Mouse (Mus musculus) cerebellum, postnatal 10 days (tissue): ENCODE results near the gene Pou3f3.
A peak's percentile ranks its signal among the peaks of the same experiment; 100 is the strongest.

ENCODE experiments used
- DNase-seq, 2 experiments: peaks; one replicate each; pipeline ENCODE4 v3.0.0; 2021; ENCODE audit warnings: mixed read lengths in 2 of 2

The Pou3f3 gene

DNA sequence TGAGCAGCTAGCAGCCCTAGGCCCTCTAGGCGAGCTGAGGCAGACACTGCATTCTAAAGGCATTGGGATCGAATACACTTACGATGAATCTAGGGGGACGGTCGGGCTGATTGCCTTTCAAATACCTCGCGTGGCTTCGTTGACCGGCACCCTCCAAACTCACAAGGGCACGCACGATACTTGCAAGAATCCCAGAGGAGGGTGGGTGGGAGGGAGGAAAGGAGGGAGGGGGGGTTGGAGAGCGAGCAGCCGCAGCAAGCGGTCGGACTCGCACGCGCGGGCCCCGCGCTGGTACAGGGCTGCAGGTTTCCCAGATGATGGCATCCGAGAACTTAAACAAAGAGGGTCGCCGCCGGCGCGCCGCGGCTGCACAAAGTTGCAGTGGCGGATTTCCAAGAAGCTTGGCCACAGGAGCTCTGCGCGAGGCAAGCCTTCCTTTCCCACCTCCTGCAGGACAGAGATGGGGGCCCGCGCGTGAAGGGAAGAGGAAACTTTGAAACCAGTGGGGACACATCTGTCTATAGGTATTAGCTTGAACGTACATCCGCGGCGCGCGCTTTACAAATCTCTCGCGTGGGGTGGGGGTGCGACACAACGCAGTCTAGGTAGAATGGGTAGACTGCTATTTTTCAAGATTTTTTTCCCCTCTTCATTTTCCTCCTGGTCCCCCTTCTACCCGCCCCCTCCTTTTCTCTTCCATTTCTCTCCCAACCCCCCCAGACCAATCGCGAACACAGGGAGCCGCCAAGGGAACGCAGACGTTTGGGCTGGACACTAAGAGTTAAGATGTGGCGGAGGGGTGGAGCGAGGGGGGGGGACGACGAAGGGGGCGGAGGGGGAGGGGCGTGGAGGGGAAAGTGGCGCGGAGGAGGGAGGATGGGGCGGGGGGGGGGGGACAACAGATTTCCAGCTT lies 647 bp upstream of the Pou3f3 start:
- DNase-seq: peak; percentile 80

DNA sequence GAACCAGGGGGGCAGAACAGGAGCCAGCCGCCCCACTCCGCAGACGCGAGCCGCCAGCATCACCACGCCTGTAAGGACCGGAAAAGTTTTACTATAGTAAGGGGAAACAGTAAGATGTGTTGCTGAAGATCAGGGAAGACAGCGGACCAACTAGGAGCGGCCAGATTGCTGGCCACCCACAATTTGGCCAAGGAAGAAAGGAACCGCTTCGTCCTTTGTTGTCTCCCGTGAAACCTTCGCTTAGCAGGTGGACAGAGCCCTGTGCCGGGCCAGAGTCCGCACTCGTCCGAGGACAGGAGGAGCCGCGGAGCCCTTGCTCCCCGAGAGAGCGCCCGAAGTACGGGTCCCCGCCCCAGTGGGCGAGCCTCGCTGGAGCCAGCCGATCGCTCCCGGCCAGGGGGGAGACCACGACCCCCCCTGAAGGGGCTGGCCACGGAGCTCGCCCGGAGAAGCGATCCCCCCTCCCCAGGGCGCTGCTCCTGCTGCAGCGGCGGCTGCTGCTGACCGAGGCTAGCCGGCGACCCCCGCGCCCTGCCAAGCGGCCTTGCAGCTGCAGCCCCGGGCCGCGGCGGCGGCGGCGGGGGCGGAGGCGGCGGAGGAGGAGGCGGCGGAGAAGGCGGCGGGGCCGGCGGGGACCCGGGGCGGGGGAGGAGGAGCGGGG lies 933 bp downstream of the Pou3f3 start:
- peak; percentile 68 to 71 for DNase-seq

DNA sequence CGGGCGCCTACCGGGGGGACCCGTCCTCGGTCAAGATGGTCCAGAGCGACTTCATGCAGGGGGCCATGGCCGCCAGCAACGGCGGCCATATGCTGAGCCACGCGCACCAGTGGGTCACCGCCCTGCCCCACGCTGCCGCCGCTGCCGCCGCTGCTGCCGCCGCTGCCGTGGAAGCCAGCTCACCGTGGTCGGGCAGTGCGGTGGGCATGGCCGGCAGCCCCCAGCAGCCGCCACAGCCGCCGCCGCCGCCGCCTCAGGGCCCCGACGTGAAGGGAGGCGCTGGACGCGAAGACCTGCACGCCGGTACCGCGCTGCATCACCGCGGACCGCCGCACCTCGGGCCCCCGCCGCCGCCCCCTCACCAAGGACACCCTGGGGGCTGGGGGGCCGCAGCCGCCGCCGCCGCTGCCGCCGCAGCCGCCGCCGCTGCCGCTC lies 1.8 kb downstream of the Pou3f3 start:
- DNase-seq: peak in 1 of 2 experiments; percentile 57

DNA sequence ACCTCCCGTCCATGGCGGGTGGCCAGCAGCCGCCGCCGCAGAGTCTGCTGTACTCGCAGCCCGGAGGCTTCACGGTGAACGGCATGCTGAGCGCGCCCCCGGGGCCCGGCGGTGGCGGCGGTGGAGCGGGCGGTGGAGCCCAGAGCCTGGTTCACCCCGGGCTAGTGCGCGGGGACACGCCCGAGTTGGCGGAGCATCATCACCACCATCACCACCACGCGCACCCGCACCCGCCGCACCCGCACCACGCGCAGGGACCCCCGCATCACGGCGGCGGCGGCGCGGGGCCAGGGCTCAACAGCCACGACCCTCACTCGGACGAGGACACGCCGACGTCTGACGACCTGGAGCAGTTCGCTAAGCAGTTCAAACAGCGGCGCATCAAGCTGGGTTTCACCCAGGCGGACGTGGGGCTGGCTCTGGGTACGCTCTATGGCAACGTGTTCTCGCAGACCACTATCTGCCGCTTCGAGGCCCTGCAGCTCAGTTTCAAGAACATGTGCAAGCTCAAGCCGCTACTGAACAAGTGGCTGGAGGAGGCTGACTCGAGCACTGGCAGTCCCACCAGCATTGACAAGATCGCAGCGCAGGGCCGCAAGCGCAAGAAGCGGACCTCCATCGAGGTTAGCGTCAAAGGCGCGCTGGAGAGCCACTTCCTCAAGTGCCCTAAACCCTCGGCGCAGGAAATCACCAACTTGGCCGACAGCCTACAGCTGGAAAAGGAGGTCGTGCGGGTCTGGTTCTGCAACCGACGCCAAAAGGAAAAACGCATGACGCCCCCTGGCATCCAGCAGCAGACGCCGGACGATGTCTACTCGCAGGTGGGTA lies 2.4 kb downstream of the Pou3f3 start:
- DNase-seq: peak; percentile 75 to 77

DNA sequence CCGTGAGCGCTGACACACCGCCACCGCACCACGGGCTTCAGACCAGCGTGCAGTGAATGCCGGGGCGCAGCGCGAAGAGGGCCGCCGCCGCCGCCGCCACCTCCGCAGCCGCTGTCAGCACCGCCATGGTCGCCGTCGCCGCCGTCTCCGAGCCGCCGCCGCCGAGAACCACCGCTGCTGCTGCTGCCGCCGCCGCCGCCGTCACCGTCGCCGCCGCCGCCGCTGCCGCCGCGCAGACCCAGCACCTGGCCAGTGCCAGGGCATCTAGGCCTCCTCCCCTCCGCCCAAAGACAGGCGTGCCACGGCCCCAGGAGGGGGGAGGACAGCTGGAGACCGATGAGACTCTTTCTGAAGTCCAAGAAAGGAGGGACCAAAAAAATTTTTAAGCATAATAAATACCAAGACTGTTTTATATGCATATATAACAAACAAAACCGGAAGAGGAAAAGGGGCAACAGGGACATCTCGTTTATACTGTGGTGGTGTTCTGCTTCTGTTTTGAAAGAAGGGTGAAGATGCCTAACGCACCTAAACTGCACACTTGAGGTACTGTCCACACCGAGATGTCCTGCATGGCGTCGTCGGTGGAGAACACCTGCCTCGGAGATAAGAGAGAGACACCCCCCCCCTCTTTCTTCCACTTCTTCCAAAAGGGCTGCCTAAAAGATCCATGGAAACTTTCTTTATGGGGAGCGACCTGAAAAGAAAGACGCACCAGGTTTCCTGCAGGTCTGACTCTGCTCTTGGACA lies 3.2 kb downstream of the Pou3f3 start:
- DNase-seq: peak; percentile 49 to 62

DNA sequence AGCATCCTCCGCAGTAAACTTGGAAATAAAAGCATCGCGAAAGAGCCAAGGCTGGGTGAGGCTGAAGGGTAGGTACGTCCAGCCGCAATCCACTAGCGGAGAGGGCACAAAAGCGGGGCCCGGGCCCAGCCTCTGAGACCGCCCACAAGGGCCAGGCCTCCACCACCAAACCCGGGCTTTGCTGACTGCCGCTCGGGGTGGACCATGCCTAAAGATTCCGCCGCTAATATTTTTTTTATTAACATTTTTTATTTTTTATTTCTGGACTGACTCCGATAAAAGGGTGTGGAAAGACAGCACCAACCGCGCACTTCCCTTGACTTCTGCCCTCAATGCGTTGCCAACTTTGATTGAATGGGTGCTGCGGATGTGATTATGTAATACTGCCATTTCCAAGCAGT lies 3.9 kb downstream of the Pou3f3 start:
- peak; percentile 63 to 66 for DNase-seq

DNA sequence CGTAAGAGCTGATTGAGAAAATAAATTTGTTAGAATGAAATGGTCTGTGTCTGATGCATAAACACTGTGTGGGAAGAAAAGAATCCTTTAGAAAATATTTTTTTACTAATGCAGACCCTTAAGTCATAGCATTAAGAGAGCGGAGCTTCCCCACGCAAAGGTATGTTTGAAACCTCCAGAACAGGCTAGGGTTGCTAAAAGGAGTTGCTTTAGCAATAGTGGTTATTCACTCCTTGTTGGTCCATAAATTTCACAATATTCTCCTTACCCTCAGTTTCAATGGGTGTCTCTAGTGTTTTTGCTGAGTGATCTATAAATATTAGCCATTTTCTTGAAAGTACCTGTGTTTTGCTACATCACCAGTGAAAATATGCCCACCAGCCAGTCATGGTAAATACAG lies 4.6 kb downstream of the Pou3f3 start:
- peak in 1 of 2 experiments; percentile 23 for DNase-seq

DNA sequence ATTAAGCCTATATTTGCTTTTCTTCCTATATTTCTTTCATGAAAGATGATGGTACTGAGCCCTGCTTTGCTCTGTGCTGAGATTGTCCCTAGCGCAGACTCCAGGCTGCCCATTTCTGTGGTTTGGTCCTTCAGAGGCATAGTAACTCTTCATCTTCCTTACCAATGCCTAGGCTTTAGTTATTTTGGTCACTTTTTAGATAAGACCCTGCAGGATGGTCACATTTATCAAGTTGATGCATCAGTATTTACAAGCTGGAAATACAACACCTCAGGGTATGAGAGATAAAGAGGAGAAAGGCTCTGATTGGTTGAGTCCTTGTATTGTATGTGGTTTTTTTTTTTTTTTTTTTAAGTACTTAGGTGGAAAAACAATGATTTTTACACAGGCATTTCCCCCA lies 5.2 kb downstream of the Pou3f3 start:
- DNase-seq: peak in 1 of 2 experiments; percentile 26

DNA sequence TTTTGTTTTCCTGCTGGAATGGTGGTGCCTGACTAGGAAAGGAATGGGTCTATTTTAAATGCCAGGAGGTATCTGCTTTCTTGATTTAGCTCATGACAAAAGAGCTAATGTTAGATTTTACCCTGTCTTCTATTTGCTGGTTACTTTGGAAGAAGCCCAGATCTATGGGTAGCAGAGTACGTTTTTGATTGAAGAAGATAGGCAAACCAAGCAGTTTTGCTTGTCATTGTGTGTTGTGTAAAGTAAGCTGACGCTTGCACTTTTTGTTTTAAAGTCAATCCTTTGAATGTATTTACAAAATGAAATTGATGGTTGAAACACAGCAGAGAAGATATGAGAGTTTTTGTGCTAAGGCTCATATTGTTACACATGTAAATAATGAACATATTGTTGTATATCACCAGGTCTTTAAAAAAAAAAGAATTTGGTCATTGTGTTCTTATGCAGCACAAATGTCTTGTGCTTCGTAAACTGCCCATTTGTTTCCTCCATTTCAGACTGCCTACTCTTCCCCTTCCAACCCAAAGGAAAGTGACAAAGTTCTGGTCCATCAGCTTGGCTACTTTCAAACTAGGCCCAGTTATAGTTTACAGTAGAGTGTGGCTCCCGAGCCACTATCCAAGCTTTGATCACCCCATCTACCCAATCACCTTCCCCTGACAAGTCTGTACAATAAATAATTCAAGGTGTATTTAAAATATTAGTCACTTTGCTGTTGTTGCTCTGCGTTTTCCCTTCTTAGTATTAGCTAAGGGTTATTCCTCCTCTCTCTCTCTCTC lies 6.5 kb downstream of the Pou3f3 start:
- peak in 1 of 2 experiments; percentile 13 for DNase-seq

DNA sequence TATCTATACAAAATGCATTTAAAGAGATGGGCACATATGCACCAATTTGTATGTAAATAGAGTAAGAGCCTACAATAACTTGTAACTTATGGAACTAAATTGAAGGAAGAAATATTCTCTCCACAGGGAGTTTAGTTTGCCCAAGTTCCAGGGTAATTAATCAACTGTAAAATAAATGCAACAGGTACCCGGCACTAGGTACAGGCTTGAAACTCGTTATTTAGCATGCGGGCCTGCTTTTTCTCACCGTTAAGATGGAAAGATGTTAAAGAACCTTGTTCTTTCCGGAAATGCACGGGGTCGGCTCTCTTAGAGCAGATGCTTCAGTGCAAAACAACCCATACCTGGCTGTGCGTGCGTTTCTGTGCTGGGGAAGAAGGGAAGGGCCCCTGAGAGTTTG lies 7.4 kb downstream of the Pou3f3 start:
- DNase-seq: no peak

DNA sequence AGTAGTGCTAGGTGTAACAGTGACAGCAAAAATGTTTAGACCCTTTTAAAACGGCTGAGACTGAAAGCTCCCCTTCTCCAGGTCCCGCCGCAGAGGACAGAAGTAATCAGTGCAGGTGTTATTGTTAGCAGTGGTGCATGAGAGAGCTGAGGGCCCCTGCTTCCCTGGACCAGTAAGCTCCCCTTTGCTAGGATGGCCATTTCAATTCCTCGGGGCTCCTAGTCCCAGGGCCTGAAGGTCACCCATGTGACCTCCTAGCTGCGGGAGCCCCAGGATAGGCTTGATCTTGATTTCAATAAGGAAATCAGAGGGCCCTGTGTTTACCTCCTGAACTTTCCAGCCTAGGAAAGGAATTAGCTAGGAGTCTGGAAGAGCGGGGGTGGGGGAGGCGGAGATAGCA lies 7.9 kb downstream of the Pou3f3 start:
- DNase-seq: no peak

DNA sequence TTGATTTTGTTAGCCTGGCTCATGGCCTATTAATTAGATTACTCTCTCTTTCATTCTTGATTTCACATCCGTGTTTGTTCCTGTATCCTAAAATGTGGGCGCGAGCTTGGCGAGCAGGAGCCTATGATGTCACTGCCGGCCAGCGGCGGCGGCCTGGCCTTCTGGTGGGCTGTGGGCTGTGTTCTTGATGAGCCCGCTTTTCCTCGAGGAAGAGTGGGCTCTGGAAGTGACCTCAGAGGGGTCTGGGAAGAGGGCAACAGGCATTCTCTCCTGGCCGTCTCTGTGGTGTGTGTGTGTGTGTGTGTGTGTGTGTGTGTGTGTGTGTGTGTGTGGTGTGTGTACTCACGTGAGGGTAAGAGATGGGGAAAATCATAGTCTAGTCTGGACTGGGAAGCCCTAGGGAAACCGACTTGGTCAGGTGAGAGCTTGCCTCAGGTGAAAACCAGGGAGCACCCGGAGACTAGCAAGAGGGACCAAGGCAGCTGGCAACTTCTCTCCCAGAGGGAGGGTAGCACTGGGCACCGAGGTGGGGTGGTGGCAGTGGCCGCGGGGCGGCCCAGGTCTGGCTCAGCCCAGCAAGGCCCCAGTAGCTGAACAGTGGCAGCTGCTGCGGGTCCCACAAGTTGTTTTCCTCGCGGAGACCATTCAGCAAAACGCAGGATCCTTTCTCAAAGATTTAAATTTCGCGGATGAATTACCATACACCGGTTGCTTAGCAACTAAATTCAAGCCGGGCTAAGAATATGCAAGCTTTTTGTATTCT lies 8.5 kb downstream of the Pou3f3 start:
- DNase-seq: peak in 1 of 2 experiments; percentile 68

DNA sequence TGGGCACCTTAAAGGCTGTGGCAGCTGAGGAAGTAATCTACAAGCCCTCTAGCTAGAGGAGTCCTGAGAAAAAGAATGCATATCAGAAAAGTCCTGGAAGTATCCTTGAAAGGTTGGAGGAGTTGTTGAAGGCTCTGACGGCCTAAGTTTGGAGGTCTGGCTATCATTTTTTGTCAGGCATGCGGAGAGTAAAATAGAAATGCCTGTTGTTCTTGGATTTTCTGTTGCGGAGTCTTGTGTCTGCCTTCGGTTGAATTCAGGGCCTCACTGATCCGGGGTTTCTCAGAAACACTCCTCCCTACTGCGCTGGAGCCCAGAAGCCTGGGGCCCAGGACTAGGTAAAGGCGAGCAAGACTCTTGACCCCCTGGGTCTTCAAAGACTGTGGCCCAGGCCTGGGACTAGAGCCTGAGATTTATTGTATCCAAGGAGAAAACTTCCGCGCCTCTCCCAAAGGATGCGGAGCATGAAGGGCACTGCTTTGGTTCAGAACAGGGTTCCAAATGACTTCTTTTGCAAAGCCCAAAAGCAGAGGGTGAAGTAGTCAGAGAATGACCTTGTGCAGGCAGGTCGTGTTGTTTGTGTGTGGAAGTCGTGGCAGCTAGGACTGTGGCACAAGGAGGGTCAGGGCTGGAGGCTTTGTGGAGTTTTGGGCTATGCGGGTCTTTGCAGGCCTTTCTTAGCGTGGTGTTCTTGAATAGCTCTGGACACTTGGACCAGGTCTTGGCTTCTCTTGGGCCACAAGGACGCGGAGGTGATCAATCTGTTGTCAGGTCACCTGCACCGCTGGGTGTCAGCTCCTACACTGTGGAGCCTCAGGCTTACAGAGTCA lies 9.6 kb downstream of the Pou3f3 start:
- no peak for DNase-seq

DNA sequence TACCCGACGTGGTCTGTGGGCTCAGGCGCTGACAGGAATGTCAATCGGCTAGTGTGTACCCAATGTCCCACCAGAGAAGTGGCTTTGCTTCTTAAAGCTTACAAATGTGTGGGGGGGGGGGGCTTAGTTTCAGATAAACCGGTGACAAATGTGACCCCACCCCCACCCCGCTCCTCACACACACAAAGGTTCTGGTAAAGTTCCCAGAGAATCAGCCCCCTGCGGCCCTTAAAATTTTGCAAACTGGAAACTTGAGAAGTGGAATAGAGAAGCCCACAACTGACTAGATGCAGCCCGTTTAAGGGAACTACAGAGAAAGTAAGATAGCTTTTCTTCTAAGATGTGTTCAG lies 10.2 kb downstream of the Pou3f3 start:
- no peak for DNase-seq

DNA sequence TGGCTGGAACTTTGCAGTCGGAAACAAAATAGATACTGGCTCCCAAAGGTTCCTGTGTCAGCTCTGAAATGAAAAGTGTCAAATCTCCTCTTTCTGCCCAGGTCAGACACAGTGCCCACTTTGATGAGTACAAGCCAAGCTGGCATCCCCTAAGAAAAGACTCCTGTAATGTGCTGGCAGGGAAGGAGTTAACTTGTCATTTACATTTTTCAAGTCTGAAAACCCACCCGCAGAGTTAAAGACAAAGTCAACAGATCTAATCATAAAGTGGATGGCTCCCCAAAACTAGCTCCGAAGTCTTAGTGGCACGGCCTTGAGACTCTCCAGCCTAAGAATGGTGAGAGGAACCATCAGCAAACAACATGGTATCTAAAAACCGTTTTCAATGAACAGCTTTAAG lies 11.6 kb downstream of the Pou3f3 start:
- no peak for DNase-seq

DNA sequence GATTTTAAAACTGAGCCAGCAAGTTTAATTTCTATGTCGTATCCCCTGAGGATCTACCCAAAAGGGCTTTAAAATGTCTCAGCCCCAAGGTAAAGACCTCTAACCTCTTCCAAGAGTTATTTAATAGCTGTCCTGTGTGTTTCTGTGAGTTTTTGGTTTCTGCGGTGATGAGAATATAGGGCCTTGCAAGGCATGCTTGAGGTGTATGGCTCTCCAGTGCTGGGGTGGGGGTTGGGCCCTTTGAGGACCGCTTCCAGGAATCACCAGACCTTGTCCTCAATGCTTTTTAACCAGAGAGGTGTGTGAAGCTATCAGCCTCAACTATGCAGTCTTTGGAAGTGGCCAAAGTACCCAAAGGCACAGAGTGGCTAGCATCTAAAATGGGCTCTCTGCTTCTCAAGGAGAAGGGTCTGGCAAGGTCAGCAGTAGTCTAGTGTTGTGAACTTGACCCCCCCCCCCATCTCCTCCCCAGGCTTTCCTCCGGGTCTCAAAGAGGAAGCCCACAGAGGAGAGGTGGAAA lies 12.1 kb downstream of the Pou3f3 start:
- peak; percentile 3 to 4 for DNase-seq

DNA sequence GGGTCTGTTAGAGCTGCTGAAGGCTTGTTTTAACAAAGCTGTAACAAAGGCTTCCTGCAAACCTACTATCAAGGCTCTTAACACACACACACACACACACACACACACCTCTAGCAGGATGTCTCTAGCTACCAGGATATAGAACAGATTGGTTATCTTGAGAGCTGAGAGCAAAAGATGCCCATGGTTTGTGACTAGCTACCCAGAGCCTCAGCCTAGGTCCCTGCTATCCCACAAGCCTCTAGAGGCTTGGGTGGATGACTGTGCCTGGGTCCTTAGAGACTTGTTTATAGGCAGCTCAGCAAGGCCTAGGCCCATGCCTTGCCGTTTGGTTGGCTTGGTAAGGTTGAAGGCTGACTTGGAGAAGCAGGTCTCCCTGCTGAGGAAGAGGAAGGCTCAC lies 13.5 kb downstream of the Pou3f3 start:
- DNase-seq: no peak

DNA sequence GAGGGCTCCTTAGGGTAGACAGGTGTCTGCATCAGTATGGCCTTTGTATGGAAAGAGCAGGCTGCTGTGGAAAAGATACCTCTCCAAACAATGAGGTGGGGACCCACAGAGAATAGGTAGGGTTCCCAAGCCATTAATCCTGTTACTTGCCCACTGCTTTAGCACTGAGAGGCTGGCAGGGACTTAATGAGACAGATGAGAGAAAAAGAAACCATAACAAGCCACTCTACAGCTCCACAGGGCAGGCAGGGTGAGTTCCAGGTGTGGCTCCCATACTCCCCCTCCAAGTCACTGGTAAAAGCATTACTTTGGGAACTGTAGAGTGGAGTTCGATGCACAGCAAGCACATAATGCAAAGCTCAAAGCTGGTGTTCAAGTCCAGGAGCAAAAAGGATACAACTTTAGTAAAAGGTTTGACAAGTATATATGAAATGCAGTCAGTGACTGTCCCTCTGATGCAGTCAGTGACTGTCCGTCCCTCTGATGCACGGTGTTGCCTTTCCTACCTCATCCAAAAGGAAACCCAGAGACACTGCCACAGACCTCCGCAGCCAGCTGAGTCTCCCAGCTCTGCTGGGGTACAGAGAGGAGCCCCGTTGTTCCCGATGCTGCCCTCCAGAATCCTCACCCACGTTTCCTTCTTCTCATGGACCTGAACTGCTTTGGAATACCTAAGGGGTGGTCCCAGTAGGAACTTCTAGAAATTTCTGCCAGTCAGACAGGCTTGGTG lies 14.0 kb downstream of the Pou3f3 start:
- no peak for DNase-seq

DNA sequence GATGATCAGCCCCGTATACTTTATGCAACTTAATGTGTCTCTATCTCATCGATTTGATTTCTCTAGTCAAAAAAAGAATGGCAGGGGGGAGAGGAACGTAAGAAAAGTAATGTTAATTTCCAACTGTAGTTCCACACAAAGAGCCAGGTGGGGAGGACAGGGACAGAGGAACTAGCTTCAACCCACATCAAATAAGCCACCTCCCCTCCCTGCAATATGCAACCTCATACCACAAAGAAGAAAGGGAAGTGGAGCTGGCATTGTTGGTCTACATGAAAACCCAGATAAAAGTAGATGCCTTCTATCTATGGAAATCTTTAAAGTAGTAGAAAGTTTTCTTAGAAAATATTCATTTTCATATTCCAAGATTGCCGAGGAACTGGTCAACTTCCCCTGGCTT lies 14.7 kb downstream of the Pou3f3 start:
- DNase-seq: no peak
